Mouse (Mus musculus) G1E (cell line): ENCODE results near the gene Gm10188. TPM values are rescaled to one million over a fixed set of nuclear protein-coding genes. Genes with fewer than 3 reads are reported as not detected.

Experiments used
- ATAC-seq: 2 replicates; pipeline ENCODE4 v1.8.0; 2016; ENCODE audit warnings: mild to moderate bottlenecking; ENCODE audit not compliant: insufficient number of reproducible peaks, poor library complexity, low FRiP score, severe bottlenecking; ENCODE audit errors: extremely low read depth
- DNase-seq: peaks from one replicate; pipeline ENCODE4 v3.0.0; 2012; ENCODE audit warnings: low spot score
- H3K27me3 ChIP-seq: 2 replicates; pipeline ENCODE4 v1.6.1; 2012; ENCODE audit warnings: mild to moderate bottlenecking, low read length, inconsistent platforms; ENCODE audit not compliant: insufficient read depth
- H3K36me3 ChIP-seq: replicated peaks from 2 replicates; pipeline ENCODE3; 2012; ENCODE audit warnings: mild to moderate bottlenecking, inconsistent platforms
- H3K4me1 ChIP-seq: 2 replicates; pipeline ENCODE4 v1.6.1; 2012; ENCODE audit warnings: low read depth, low read length, inconsistent platforms, mixed read lengths; ENCODE audit not compliant: insufficient read depth
- H3K4me3 ChIP-seq: 2 replicates; pipeline ENCODE4 v1.5.1; 2012; ENCODE audit warnings: low read depth, mild to moderate bottlenecking, inconsistent platforms, low read length, moderate library complexity, mixed read lengths
- H3K9me3 ChIP-seq: replicated peaks from 2 replicates; pipeline ENCODE4 v1.6.1; 2012; ENCODE audit warnings: inconsistent platforms
- CTCF ChIP-seq: IDR thresholded peaks from 2 replicates; pipeline ENCODE4 v1.5.1; 2012; ENCODE audit warnings: low read depth, low read length, inconsistent platforms, mixed read lengths
- GATA1 ChIP-seq: IDR thresholded peaks from 2 replicates; pipeline ENCODE4 v1.6.1; 2012; ENCODE audit warnings: borderline replicate concordance, low read length, inconsistent platforms, mixed read lengths
- GATA2 ChIP-seq: IDR thresholded peaks from 2 replicates; pipeline ENCODE4 v1.6.1; 2012; ENCODE audit warnings: low read depth, low read length, inconsistent platforms, borderline replicate concordance
- POLR2AphosphoS5 ChIP-seq: IDR thresholded peaks from 2 replicates; pipeline ENCODE4 v1.6.1; 2012; ENCODE audit warnings: low read depth, low read length, inconsistent platforms; ENCODE audit not compliant: insufficient replicate concordance
- TAL1 ChIP-seq: conservative IDR thresholded peaks from 2 replicates; pipeline ENCODE4 v1.6.1; 2012; ENCODE audit warnings: low read depth, low read length, inconsistent platforms, mixed read lengths
- polyA plus RNA-seq: library from polyadenylated mRNA; stranded (reverse); fragments of >175 nt; gene quantifications from 2 replicates; pipeline ENCODE4 v1.2.3, GENCODE M21; 2012
- total RNA-seq, 2 experiments: library from RNA; stranded (forward) in 1 of 2; stranded (reverse) in 1 of 2; fragments of 200-1000 nt in 1 of 2; fragments of >200 nt in 1 of 2; fragmentation: Nextera tagmentation in 1 of 2; gene quantifications; 2 replicates each; pipeline ENCODE4 v1.2.3; 2014 to 2017

The Gm10188 gene
- total and polyA plus RNA-seq, 3 experiments: not detected

GRCm38 (mm10) chr1:132202771-132203170, 26.8 kb downstream of the Gm10188 start:
- TF ChIP-seq GATA2 (no peak), CTCF (no peak), POLR2AphosphoS5 (no peak), TAL1 (no peak), GATA1 (no peak)
- H3K4me3 ChIP-seq: no peak overlapping the region
- no peaks in the 10 kb centered on the region for H3K36me3 ChIP-seq
- peaks cover 33% of the 10 kb centered on the region for H3K27me3 ChIP-seq
- no peak for DNase-seq
- ATAC-seq: no peak
- H3K4me1 ChIP-seq: no peaks in the 10 kb centered on the region; the same call in 1 of the 2 replicates
- H3K9me3 ChIP-seq: no peaks in the 10 kb centered on the region

GRCm38 (mm10) chr1:132201936-132202335, 27.6 kb downstream of the Gm10188 start:
- Histone ChIP-seq H3K9me3 (no peaks in the 10 kb centered on the region), H3K36me3 (no peaks in the 10 kb centered on the region), H3K4me1 (no peaks in the 10 kb centered on the region; the same call in 1 of the 2 replicates), H3K4me3 (no peak overlapping the region), H3K27me3 (peaks cover 25% of the 10 kb centered on the region)
- TF ChIP-seq CTCF: no peak
- no peak for TF ChIP-seq TAL1
- no peak for TF ChIP-seq GATA2
- TF ChIP-seq GATA1: no peak
- TF ChIP-seq POLR2AphosphoS5: no peak
- no peak for ATAC-seq
- no peak for DNase-seq

GRCm38 (mm10) chr1:132201511-132201860, 28.1 kb downstream of the Gm10188 start:
- H3K27me3 ChIP-seq: peaks cover 24% of the 10 kb centered on the region
- DNase-seq (no peak), ATAC-seq (no peak)
- H3K4me1 ChIP-seq: no peaks in the 10 kb centered on the region; the same call in 1 of the 2 replicates
- TF ChIP-seq GATA2 (no peak), POLR2AphosphoS5 (no peak), TAL1 (no peak), GATA1 (no peak), CTCF (no peak)
- no peaks in the 10 kb centered on the region for H3K9me3 ChIP-seq
- no peak overlapping the region for H3K4me3 ChIP-seq
- H3K36me3 ChIP-seq: no peaks in the 10 kb centered on the region

GRCm38 (mm10) chr1:132200562-132201510, 28.7 kb downstream of the Gm10188 start:
- no peak overlapping the region for H3K4me3 ChIP-seq
- ATAC-seq (no peak), DNase-seq (no peak)
- no peaks in the 10 kb centered on the region; the same call in 1 of the 2 replicates for H3K4me1 ChIP-seq
- H3K27me3 ChIP-seq: peaks cover 26% of the 10 kb centered on the region
- H3K36me3 ChIP-seq: no peaks in the 10 kb centered on the region
- TF ChIP-seq TAL1: no peak
- TF ChIP-seq GATA1: no peak
- no peak for TF ChIP-seq GATA2
- no peak for TF ChIP-seq POLR2AphosphoS5
- TF ChIP-seq CTCF: no peak
- H3K9me3 ChIP-seq: no peaks in the 10 kb centered on the region

- peaks cover 30% of the 10 kb centered on the region for H3K27me3 ChIP-seq
- no peak for ATAC-seq
- TF ChIP-seq GATA2 (no peak), GATA1 (no peak), POLR2AphosphoS5 (no peak), CTCF (no peak), TAL1 (no peak)
Observed at GRCm38 (mm10) chr1:132199934-132200333, 29.6 kb downstream of the Gm10188 start.

GRCm38 (mm10) chr1:132199244-132199643, 30.3 kb downstream of the Gm10188 start:
- no peaks in the 10 kb centered on the region for H3K36me3 ChIP-seq
- no peak for TF ChIP-seq POLR2AphosphoS5
- no peak for TF ChIP-seq GATA1
- no peak for TF ChIP-seq CTCF
- TF ChIP-seq GATA2: no peak
- no peak for TF ChIP-seq TAL1
- H3K27me3 ChIP-seq: peaks cover 25% of the 10 kb centered on the region
- no peaks in the 10 kb centered on the region for H3K9me3 ChIP-seq
- DNase-seq (no peak), ATAC-seq (no peak)
- H3K4me1 ChIP-seq: no peaks in the 10 kb centered on the region; the same call in 1 of the 2 replicates
- H3K4me3 ChIP-seq: no peak overlapping the region

More at GRCm38 (mm10) chr1:132199934-132200333, 29.6 kb downstream of the Gm10188 start:
- Histone ChIP-seq H3K4me3 (no peak overlapping the region), H3K9me3 (no peaks in the 10 kb centered on the region), H3K36me3 (no peaks in the 10 kb centered on the region), H3K4me1 (no peaks in the 10 kb centered on the region; the same call in 1 of the 2 replicates)
- DNase-seq: no peak
